Comparison of ENCODE assay signal across 12 mouse cellular contexts in the genomic region with DNA sequence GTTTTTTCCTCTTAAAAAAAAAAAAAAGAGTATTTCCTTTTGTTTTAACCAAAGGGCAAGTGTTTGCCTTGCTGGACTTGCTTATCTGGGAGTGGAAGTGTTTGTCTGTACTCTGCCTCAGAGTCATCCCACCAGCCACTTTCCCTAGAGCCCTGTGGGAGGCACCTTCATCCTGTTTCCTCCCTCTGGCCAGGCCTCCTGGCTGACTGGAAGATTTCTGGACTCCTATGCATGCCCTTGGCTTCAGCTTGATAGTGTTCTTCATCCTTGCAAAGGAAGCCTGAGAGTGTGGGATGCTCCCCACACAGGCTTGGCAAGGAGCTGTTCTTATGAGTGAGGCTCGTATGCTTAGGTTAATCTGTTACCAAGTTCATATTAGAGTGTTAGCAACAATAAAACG.
DNase-seq lines count a peak whose midpoint lies in the region; ATAC-seq lines count a peak whose summit lies in the region.
"Had no signal": no experiment of that assay in that cellular context is flagged by ENCODE, and none has a peak within 500 bp of the region (broad histone marks: within the 10 kb centered on the region; RNA-seq: fewer than 3 reads in every experiment).

No protein-coding gene starts in this region.

- H3K4me1 ChIP-seq in lung, embryonic 16.5 days (replicated peaks; ENCODE audit: control insufficient read depth, insufficient read depth, low read length): peaks cover 28% of the 10 kb centered on the region

- peak; percentile 53; the same call in 1 of the 2 replicates for ATAC-seq in lung, embryonic 16.5 days (ENCODE audit: low read depth)
- no peak for ATAC-seq in granulocyte monocyte progenitor cell, adult 5-6 weeks (replicated peaks; ENCODE audit: poor library complexity, severe bottlenecking)
- ATAC-seq: forebrain, embryonic 16.5 days had no signal

- H3K4me3 ChIP-seq in lung, embryonic 16.5 days (ENCODE audit: low read length): no peak overlapping the region
- H3K4me3 ChIP-seq: myocyte had no signal

- no peak overlapping the region for H3K4me2 ChIP-seq in lung, embryonic 16.5 days (ENCODE audit: low read depth, low read length)

- no peak overlapping the region; the same call in 1 of the 2 replicates for H3K9ac ChIP-seq in lung, embryonic 16.5 days (ENCODE audit: low read length)

- DNase-seq in gastrocnemius, adult 18-20 months (ENCODE audit: low spot score): peak; percentile 50
- no peak for DNase-seq in gastrocnemius, postnatal 10 days
- peak; percentile 77 for DNase-seq in heart, adult 8-10 months (ENCODE audit: low spot score)
- peak; percentile 62 for DNase-seq in kidney, adult 18-20 months
- DNase-seq in adrenal gland, postnatal 25 days: no peak
- no peak for DNase-seq in right cerebral cortex, postnatal 4 days
- DNase-seq: cerebellum, postnatal 14 days; left cerebral cortex, postnatal 4 days had no signal

- WGBS in lung, embryonic 16.5 days: 30% methylated on average over 2 of the region's 2 CpGs

- no peaks in the 10 kb centered on the region for H3K36me3 ChIP-seq in lung, embryonic 16.5 days (ENCODE audit: control insufficient read depth, insufficient read depth, low read length)

- H3K9me3 ChIP-seq in lung, embryonic 16.5 days (ENCODE audit: control insufficient read depth, low read length): no peaks in the 10 kb centered on the region

- no peaks in the 10 kb centered on the region for H3K27me3 ChIP-seq in lung, embryonic 16.5 days (ENCODE audit: control insufficient read depth, insufficient read depth, low read depth, low read length)

- peak overlapping the region; percentile 13; the same call in 1 of the 2 replicates for H3K27ac ChIP-seq in lung, embryonic 16.5 days (ENCODE audit: low read length)

Comparison
In these comparisons a context has a peak if more than half of its experiments do, and no peak if none do; other contexts are left out.
1. DNase-seq: peak in gastrocnemius, adult 18-20 months (single experiment), heart, adult 8-10 months (single experiment) and kidney, adult 18-20 months (single experiment); none in gastrocnemius, postnatal 10 days (single experiment), adrenal gland, postnatal 25 days (single experiment) and right cerebral cortex, postnatal 4 days (single experiment).